Mouse (Mus musculus) yolk sac, embryonic 10.5 days (tissue): ENCODE results near the gene Cfap20.
"Not testable (repeated sequence)": the region's sequence is repeated elsewhere in the genome, so short reads cannot be mapped to it uniquely, and the experiment has no call there.

Source experiments
- DNase-seq: peaks from one replicate; pipeline ENCODE4 v3.0.0-alpha.2; 2017; ENCODE audit warnings: low spot score

Cfap20 gene

DNA sequence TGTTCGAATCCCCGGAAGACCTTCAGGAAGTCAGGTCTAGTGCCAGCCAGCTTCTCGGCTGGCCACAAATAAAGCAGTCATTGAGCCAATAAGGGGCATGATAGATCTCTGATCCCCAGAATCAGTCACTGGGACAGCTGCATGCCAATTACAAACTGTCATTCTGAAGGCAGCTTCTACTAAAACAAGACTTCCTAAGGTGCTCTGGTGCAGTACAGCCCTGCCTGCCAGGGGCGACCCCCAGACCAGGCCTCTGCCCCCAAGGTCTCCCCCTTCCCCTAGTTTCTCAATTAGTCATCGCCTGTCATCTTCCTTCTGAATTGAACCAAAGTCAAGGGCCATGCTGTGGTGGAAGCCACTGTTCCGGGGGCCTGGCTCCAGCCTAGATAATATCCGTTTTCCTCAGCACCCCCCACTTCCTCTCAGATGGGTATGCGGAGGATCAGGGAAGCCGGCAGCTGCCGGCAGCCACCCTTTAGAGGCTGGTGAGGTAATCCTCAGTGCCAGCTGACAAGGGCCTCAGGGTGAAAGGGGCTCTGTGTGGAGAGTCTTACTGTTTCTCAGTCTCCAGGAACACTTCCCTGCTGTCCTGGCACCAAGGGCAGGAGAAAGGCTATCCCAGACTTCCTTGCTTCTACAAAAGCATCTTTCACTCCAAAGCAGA lies 23.2 kb downstream of the Cfap20 start:
- DNase-seq, result no peak

GRCm38 (mm10) chr8:95409518-95409917 lies 25.2 kb downstream of the Cfap20 start:
- no peak for DNase-seq

GRCm38 (mm10) chr8:95401091-95401490 lies 33.6 kb downstream of the Cfap20 start:
- no peak for DNase-seq

DNA sequence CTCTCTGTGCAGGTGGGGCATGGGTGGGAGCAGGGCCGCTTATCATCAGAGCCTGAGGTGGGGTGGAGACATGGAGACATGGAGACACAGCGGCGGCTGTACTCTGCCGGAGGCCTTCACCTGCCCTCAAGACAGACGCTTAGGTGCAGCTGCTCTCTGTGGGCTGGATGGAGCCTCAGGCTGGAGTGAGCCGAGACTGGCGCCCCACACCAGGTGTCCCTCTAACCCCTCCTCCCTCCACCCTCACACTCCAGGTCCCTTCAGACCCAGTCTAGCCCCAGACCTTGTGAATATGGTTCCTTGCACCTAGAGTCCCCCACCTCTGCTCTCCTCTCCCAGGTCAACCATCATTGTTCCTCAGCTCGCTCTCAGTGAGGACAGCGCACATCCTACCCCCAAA lies 35.5 kb downstream of the Cfap20 start:
- DNase-seq, result no peak

DNA sequence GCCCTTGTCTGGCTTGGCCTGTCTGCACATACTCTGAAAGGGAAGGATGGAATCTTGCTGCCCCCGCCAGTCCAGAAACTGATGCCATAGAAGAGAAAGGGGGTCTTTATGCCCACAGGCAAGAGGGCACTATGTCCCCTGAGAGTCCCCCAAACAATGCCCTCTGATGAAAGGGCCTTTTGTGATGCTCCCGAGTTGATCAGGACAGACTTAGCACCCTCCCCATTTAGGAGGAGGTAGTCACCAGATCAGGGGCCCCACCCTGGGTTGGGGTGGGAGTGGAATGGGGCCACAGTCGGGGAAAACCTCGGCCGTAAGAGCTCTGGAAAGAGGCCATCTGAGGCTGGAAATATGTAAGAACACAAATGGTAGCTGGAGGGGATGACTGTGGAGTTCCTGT lies 37.5 kb downstream of the Cfap20 start:
- DNase-seq, result no peak

- DNase-seq, result no peak
Measured at GRCm38 (mm10) chr8:95396752-95397151, 37.9 kb downstream of the Cfap20 start.

DNA sequence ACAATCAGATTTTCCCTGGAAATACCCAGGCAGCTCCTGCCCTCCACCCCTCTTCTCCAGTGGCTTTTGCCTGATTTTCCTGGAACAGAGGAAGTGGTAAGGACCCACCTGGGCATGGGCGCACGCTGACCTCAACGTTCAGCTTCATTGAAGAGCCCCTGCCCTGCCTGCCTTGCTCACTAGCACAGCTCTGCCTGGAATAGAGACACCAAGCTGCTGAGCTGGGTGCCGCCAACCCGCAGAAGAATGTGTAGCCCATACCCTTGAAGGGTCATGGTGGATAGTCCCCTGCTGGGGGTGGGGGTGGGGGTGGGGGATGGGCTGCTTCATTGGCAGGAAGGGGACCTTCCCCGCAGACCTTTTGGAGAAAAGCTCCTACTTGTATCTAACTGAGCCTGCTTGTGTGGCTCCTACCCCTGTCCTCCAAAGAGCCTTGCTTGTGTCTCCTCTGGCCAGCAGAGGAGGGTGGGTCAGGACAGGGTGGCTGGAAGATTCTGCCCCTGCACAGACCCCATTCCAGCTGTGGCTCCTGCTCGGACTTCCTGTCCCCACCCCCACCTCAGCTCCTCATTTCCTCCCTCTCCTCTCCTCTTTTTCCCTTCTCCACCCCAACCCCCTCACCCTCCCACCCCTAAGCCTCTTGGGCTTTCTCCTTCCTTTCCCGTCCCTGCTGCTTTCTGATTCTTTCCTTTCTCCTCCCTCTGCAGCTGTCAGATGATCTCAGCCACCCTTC lies 39.3 kb downstream of the Cfap20 start:
- no peak for DNase-seq

DNA sequence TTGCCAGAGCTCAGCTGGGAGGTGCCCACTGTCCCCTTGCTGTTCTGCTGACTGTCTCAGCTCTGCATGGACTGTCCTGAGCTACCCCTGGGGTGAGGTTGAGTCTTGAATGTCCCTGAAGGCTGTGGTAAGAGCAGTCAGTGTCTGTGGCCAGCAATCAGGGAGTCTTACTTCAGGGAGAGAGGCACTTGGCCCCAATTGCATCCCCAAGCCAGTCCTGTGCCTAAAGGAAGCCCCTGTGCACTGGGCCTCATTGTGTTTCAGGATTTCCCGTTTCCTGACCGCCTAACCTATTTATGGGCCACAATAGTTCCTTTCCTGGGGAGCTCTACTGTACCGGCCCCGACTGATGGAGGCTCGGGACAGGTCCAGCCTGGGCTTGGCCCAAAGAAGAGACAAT lies 42.1 kb downstream of the Cfap20 start:
- no peak for DNase-seq

DNA sequence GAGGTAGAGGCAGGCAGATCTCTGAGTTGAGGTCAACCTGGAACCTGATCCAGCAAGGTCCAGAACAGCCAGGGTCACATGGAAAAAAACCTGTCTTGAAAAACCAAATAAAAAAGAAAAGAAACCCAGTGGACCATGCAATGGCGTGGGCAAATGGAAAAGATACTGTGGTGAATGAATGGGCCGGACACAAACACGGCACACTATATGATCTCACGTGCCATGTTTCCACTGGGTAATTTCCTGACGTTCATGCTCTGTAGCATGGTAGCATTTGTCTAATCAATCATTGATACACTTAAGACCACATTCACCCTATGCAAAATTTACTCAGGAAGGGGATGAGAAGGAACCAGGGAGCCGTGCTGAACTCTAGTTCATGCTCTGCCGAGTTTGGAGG lies 43.6 kb downstream of the Cfap20 start:
- DNase-seq, result no peak

DNA sequence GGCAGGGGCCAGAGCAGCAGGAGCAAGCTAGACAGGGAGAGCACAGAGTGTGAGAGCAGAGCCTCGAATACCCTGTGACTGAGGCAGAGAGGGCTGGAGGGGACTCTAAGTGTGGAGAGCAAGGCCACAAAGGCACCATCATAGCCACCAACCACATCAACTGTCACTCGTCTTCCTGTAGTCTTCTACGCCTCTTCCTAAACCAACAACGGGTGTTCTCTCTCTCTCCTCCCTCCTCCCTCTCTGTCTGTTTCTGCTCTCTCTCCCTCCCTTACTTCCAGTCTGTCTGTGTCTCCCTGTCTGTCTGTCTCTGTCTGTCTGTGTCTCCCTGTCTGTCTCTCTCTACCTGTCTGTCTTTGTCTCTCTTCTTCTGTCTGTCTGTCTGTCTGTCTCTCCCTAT lies 44.4 kb downstream of the Cfap20 start:
- no peak for DNase-seq

DNA sequence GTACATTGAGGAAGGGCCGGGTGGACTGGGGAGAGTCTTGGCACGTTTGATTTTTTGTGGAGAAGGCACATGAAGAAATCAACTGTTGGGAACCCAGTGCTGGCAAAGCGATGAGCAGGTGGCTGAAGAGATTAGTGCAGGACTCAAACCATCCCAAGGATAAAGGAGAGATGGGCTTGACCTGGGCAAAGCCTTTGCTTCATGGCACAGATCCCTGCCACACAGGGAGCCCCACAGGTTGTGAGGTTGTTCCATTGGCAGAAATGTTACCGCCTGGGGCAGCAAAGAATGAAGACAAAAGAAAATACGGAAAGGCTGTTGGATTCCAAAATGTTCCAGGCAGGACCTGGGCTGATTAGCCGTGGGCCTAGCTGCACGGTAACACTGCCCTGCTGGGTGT lies 46.7 kb downstream of the Cfap20 start:
- DNase-seq, result no peak

- no peak for DNase-seq
Measured at GRCm38 (mm10) chr8:95387221-95387620, 47.4 kb downstream of the Cfap20 start.

GRCm38 (mm10) chr8:95386037-95386436 lies 48.6 kb downstream of the Cfap20 start:
- no peak for DNase-seq

DNA sequence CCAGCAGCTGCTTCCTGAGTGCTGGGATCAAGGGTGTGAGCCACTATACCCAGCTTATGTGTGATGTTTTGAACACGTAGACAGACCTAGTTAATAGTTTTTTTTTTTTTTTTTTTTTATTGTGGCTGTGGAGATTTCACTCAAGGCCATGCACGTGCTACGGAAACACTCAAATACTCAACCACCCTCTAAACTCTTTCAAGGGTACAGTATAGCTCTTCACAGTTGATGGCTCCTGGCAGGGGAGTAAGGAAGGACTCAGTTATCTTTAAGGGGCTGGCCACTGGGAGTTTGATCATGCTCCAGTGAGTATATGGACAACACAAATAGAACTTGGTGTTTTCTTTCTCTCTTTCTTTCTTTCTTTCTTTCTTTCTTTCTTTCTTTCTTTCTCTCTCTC lies 50.2 kb downstream of the Cfap20 start:
- DNase-seq, result no peak

DNA sequence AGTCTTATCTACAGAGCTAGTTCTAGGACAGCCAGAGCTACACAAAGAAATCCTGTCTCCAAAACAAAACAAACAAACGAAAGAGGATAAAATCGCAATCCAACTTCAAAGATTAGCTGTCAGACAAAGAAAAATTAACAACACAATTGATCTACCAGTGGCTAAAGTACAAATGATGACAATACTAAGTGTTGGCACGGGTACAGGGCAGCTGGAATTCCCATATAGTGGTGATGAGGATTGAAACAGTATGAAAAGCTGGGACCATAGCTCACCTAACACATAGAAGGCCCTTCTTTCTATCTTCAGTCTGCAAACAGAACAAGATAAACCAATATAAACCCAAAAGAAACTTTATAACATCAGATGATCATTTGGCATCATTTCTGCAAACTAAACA lies 53.1 kb downstream of the Cfap20 start:
- DNase-seq, result no peak

DNA sequence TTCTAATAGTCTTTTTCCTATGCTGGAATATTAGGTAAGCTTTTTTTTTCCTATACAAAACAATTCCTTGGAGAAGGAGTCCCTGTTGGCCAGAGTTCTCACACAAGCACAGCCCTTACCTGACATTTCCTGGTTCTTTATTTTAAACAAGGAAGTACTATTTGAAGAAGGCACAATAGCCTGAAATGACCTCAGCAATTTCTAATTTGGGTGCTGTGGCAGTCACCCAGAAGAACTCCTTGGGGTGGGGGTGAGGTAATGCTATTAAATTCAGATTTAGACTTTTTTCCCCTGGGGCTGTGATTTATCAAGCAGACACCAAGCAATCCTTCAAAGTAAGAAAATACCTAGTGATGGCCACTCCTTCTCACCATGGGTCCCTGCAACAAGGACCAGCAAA lies 53.7 kb downstream of the Cfap20 start:
- DNase-seq, result no peak

DNA sequence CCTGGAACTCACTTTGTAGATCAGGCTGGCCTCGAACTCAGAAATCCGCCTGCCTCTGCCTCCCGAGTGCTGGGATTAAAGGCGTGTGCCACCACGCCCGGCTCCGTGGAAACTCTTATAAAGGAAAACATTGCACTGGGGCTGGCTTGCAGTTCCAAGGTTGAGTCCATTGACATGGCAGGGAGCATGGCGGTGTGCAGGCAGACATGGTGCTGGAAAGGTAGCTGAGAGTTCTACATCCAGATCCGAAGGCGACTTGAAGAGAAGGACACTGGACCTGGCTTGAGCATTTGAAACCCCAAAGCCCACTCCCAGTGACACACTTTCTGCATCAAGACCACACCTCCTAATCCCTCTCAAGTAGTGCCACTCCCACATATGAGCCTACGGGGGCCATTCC lies 55.7 kb downstream of the Cfap20 start:
- DNase-seq, result not testable (repeated sequence)

- DNase-seq, result no peak
Measured at GRCm38 (mm10) chr8:95377863-95378291, 56.8 kb downstream of the Cfap20 start.

- DNase-seq, result no peak
Measured at GRCm38 (mm10) chr8:95377101-95377500, 57.6 kb downstream of the Cfap20 start.

DNA sequence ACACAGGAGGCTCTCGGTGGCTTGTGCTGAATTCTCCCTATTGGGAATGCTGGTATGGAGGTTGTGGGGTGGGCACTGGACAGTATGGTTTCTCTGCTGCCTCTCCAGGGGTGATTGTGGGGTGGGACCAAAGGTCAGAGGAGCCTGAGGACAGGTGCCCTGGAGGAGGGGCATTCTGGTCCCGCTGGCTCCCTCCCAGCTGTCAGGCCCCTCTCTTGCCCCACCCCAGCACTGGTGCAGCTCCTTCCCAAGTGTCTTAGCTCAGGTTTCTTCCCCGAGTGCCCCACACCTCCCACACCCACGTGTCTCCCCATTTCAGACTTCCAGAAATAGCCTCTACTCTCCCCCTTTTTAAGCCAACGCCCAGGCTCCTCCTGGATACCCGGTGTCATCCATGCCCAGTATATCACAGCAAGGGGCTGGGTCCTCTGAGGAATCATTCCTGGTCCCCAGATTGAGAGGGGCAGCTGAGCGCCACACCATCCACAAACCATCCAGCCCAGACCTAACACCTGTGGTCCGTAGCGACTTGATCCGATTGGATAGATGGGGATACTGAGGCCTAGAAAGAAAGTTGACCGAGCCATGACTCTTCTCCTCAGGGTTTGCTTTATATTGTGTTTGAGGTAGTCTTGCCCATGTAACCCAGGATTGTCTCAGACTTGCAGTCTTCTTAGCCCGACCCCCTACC lies 58.2 kb downstream of the Cfap20 start:
- no peak for DNase-seq

DNA sequence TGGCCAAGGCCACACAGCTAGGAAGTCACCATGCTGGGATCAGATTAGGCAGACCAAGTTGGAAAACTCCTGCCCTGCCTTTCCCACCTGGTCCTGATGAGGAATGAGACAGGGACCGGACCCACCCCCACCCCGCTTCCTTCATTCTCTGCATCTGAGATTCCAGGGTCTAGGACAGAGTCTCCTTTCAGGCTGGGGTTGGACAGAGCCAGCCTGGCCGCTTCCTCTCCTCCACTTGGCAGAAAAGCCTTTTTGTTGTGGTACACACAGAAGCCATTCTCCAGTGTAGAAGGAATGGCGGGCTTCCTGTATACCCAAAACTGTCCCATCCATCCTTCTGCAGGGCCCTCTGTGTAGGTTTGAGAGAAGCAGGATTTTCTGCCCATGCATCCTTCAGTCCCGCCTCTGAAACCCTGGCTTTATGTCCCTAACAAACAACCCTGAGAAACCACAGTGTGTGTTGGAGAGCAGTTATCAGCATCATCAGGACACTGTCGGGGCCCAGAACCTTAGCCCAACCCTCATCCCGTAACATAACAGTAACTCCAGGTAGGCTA lies 59.2 kb downstream of the Cfap20 start:
- no peak for DNase-seq

DNA sequence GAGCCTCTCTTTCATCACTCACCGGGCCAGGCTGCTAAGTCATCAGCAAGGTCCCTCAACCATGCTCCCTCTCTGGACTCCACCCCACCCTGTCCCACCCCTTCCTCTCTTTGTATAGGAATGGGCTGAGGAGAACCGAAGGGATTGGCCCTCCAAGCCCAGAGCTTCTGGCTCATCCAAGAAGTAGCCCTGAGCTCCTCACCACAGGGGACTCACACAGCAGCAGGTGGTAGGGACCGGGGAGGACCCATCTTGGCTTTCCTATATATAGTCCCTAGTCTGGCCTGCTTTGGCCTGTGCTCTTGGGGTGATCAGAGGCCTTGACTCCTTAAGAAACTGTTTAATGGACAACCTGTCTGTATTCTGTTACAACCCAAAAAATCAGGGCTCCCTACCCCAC lies 60.2 kb downstream of the Cfap20 start:
- DNase-seq, result no peak

- no peak for DNase-seq
Measured at GRCm38 (mm10) chr8:95373389-95374002, 61.2 kb downstream of the Cfap20 start.
